Mouse (Mus musculus) lung, adult 2 months (tissue): ENCODE measurements around the gene Ndufs4.

Experiments
- CTCF ChIP-seq: fragments of 200-500 bp; IDR thresholded peaks from 2 replicates; pipeline ENCODE4 v1.5.1; 2011; ENCODE audit warnings: mild to moderate bottlenecking, low read length, control low read depth; ENCODE audit not compliant: insufficient read depth
- POLR2A ChIP-seq: fragments of 200-500 bp; IDR thresholded peaks from 2 replicates; pipeline ENCODE4 v1.6.1; 2011; ENCODE audit warnings: low read depth, mild to moderate bottlenecking, control low read depth, low read length, borderline replicate concordance; ENCODE audit errors: extremely low read depth

GRCm38 (mm10) chr13:114304684-114305083 is 83.4 kb downstream of the Ndufs4 start:
- TF ChIP-seq POLR2A, result no peak
- TF ChIP-seq CTCF, result no peak
